Mouse (Mus musculus) forebrain, embryonic 11.5 days (tissue): ENCODE results near the gene Fam229b. TPM values are rescaled to one million over a fixed set of nuclear protein-coding genes. Genes with fewer than 3 reads are reported as not detected.

Experiments used
- ATAC-seq: fragments of 200-750 bp; cut with Nextera tagmentation; replicated peaks from 2 replicates; pipeline ENCODE4 v1.8.0; 2017; ENCODE audit warnings: moderate TSS enrichment; ENCODE audit not compliant: low FRiP score
- DNase-seq: peaks from one replicate; pipeline ENCODE4 v3.0.0-alpha.2; 2017; ENCODE audit warnings: low spot score
- H3K27ac ChIP-seq: fragments of 300-500 bp; sonication (generic); 2 replicates; pipeline ENCODE4 v1.5.1; 2014; ENCODE audit warnings: low read depth, low read length
- H3K27me3 ChIP-seq: fragments of 300-500 bp; sonication (generic); 2 replicates; pipeline ENCODE4 v1.6.1; 2014; ENCODE audit warnings: mild to moderate bottlenecking, low read length, mixed read lengths; ENCODE audit not compliant: control insufficient read depth, insufficient read depth
- H3K36me3 ChIP-seq: fragments of 300-500 bp; sonication (generic); 2 replicates; pipeline ENCODE4 v1.6.1; 2014; ENCODE audit warnings: mild to moderate bottlenecking, low read length, moderate library complexity, mixed read lengths; ENCODE audit not compliant: control insufficient read depth, insufficient read depth
- H3K4me1 ChIP-seq: fragments of 300-500 bp; sonication (generic); replicated peaks from 2 replicates; pipeline ENCODE4 v1.6.1; 2014; ENCODE audit warnings: low read length, mixed read lengths; ENCODE audit not compliant: control insufficient read depth, insufficient read depth
- H3K4me2 ChIP-seq: fragments of 300-500 bp; sonication (generic); 2 replicates; pipeline ENCODE4 v1.6.1; 2014; ENCODE audit warnings: low read depth, mild to moderate bottlenecking, low read length, moderate library complexity, mixed read lengths; ENCODE audit not compliant: severe bottlenecking
- H3K4me3 ChIP-seq: fragments of 300-500 bp; sonication (generic); 2 replicates; pipeline ENCODE4 v1.5.1; 2014; ENCODE audit warnings: low read depth, low read length
- H3K9ac ChIP-seq: fragments of 300-500 bp; sonication (generic); 2 replicates; pipeline ENCODE4 v1.6.1; 2014; ENCODE audit warnings: low read length
- H3K9me3 ChIP-seq: fragments of 300-500 bp; sonication (generic); 2 replicates; pipeline ENCODE4 v1.6.1; 2016; ENCODE audit warnings: low read length, mixed read lengths; ENCODE audit not compliant: control insufficient read depth
- WGBS: fragments of 180-500 bp; shearing (Covaris S2); extraction: QIAGEN DNeasy Blood & Tissue Kit; methylation state at CpG from one replicate; pipeline ENCODE4 v1.1.7; 2014; 5-methylcytosine and 5-hydroxymethylcytosine counted together
- polyA plus RNA-seq: library from polyadenylated mRNA; unstranded; fragments of >200 nt; fragmentation: Nextera tagmentation; extraction: Ambion mirVana; gene quantifications from 2 replicates; pipeline ENCODE4 v1.2.1, GENCODE M21; 2014

The Fam229b gene
- polyA plus RNA-seq, 1 experiment from 2014 or later, result 12.5 TPM

DNA sequence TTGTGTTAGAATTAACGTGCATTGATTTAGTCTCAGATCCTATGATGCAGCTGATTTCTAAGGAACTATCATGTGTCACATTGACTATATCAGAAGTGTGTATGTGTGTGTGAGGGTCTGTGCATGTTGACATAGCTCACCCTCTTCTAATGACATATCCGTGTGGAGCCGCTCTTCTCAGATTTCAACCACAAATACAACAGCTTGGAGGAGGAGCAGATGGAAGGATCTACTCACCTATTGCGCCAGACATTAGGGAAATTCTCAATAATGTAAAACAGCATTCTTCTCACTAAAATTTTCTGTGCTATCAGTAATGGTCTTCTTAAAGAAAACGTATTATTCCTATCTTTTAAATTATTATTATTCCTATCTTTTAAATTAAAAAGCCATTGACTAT, 23.0 kb upstream of the Fam229b start:
- Histone ChIP-seq H3K36me3 (no peaks in the 10 kb centered on the region), H3K27me3 (no peaks in the 10 kb centered on the region), H3K27ac (no peak overlapping the region), H3K4me3 (no peak overlapping the region), H3K9ac (no peak overlapping the region), H3K4me2 (no peak overlapping the region), H3K9me3 (no peaks in the 10 kb centered on the region), H3K4me1 (no peaks in the 10 kb centered on the region)
- ATAC-seq, result no peak
- DNase-seq, result no peak
- WGBS, result 91% methylated on average over 5 of the region's 5 CpGs

DNA sequence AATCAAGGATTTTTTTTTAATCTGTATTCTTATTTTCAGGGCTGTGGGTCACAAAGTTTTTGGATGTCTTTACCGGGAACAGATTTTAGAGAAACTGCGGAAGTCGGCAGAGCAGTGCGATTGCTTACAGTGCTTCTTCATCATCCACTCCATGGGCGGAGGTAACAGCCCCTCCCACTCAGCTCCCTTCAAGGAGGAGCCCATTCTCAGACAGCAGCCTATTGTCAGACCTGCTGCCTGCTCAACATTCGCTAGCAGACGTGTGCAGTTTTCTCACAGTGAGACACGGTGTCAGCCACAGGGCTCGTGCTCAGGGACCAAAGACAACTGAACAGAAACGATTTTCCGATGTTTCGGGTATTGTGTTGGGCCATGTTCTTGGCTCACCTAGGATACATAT, 8.5 kb upstream of the Fam229b start:
- no peaks in the 10 kb centered on the region for H3K27me3 ChIP-seq
- H3K4me2 ChIP-seq, result no peak overlapping the region
- H3K9ac ChIP-seq, result no peak overlapping the region
- H3K4me3 ChIP-seq, result no peak overlapping the region
- ATAC-seq, result no peak
- no peaks in the 10 kb centered on the region for H3K4me1 ChIP-seq
- no peak overlapping the region for H3K27ac ChIP-seq
- no peaks in the 10 kb centered on the region; the same call in 1 of the 2 replicates for H3K36me3 ChIP-seq
- DNase-seq, result no peak
- 87% methylated on average over 12 of the region's 12 CpGs for WGBS
- no peaks in the 10 kb centered on the region for H3K9me3 ChIP-seq

DNA sequence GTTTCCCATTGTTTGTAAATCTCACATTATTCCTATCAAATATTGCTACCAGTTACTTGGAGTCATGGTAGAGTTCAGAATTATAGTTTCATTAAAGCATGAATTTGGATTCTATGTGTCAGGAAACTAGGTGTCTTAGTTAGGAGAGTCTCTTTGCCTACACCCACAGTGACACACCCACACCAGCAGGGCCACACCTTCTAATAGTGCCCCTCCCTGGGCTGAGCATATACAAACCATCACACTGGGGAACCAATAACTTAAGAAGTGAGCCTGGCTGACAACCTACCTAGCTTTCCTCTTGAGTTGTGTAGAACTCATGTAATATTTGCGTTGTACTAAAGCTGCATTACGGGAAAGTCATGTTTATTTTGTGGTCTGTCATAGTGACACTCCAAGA, 7.7 kb upstream of the Fam229b start:
- WGBS, result 94% methylated on average over 2 of the region's 2 CpGs
- DNase-seq (no peak), ATAC-seq (no peak)
- no peaks in the 10 kb centered on the region; the same call in 1 of the 2 replicates for H3K36me3 ChIP-seq
- no peak overlapping the region for H3K4me2 ChIP-seq
- H3K27me3 ChIP-seq, result no peaks in the 10 kb centered on the region
- H3K4me1 ChIP-seq, result no peaks in the 10 kb centered on the region
- H3K4me3 ChIP-seq, result no peak overlapping the region
- no peaks in the 10 kb centered on the region for H3K9me3 ChIP-seq
- no peak overlapping the region for H3K27ac ChIP-seq
- no peak overlapping the region for H3K9ac ChIP-seq

DNA sequence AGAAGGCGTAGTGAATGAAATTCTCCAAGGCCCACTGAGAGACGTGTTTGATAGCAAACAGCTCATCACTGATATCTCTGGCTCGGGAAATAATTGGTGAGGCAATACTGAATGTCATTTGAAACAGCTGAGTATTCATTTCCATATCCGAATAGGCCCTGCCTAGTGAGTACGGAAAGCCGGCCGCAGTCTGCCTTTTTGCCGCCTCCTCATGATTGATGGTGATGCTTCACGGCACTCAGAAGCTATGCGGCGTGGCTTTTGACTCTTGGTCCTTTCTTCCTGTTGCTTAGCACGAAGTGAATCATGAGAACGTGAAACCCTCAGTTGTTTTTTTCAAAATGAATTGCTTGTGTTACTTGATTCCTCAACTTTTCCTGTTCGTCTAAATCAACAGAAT, 7.1 kb upstream of the Fam229b start:
- H3K4me3 ChIP-seq, result no peak overlapping the region
- no peaks in the 10 kb centered on the region for H3K9me3 ChIP-seq
- H3K4me1 ChIP-seq, result no peaks in the 10 kb centered on the region
- DNase-seq (no peak), ATAC-seq (no peak)
- 94% methylated on average over 14 of the region's 14 CpGs for WGBS
- H3K27ac ChIP-seq, result no peak overlapping the region
- H3K4me2 ChIP-seq, result no peak overlapping the region
- H3K27me3 ChIP-seq, result no peaks in the 10 kb centered on the region
- H3K9ac ChIP-seq, result no peak overlapping the region
- H3K36me3 ChIP-seq, result no peaks in the 10 kb centered on the region; the same call in 1 of the 2 replicates

DNA sequence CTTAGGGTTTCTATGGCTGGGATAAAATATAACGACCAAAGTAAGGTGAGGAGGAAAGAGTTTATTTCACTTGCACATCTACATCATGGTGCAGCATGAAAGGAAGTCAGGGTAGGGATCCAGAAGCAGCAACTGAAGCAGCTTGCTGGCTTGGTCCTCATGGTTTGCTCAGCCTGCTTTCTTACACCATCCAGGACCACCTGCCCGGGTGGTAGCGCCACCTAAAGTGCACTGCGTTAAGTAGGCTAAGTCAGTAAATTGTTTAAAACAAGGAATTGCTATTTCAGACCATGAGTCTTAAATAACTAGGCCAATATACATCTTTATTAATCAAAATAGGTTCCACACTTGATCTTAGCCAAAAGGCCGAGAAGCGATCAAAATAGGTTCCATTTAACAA, 5.0 kb upstream of the Fam229b start:
- no peak overlapping the region for H3K4me3 ChIP-seq
- H3K9me3 ChIP-seq, result no peaks in the 10 kb centered on the region
- 85% methylated on average over 6 of the region's 6 CpGs for WGBS
- H3K4me2 ChIP-seq, result no peak overlapping the region
- H3K36me3 ChIP-seq, result no peaks in the 10 kb centered on the region; the same call in 1 of the 2 replicates
- DNase-seq (no peak), ATAC-seq (no peak)
- no peak overlapping the region for H3K9ac ChIP-seq
- no peaks in the 10 kb centered on the region for H3K27me3 ChIP-seq
- H3K27ac ChIP-seq, result no peak overlapping the region
- H3K4me1 ChIP-seq, result no peaks in the 10 kb centered on the region

DNA sequence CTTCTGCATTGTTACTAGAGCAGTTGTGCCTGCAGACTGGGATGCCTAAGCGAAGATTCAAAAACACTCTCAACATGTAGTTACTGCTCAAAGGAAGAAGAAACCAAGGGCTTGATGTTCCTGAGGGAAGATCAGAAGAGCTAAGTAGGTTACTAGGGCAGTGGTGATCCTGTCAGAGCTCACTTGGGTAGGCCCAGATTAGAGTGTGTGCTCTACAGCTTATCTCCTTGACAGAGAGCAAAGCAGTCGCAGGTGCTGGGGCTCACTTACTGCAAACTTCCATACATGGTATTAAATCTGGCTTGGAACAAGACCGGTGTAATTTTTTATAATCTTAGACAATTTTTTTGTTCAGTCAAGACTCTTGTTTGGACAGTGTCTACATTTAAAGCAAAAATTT, 4.1 kb upstream of the Fam229b start:
- no peak overlapping the region for H3K4me3 ChIP-seq
- H3K9ac ChIP-seq, result no peak overlapping the region
- no peak for DNase-seq
- H3K36me3 ChIP-seq, result no peaks in the 10 kb centered on the region; the same call in 1 of the 2 replicates
- WGBS, result 98% methylated on average over 3 of the region's 3 CpGs
- ATAC-seq, result no peak
- no peak overlapping the region for H3K4me2 ChIP-seq
- no peaks in the 10 kb centered on the region for H3K27me3 ChIP-seq
- H3K4me1 ChIP-seq, result no peaks in the 10 kb centered on the region
- H3K27ac ChIP-seq, result no peak overlapping the region
- H3K9me3 ChIP-seq, result no peaks in the 10 kb centered on the region

DNA sequence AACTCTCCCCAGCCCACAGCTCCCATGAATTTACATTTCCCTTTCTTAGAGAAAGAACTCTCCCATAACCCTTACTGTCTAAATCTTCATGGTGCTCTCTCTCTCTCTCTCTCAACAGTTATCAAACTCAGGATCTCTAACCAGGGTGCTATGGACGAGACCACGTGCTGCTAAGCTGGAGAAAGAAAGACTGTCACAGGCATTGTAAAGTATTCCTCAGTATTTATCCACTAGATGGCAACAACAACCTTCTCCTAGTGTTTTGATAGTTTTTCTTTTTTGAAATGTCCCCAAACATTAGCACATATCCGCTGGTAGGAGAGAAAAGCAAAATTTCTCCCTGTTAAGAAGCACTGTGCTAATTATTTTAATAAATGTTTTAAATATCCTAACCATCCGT, 12.3 kb downstream of the Fam229b start:
- Histone ChIP-seq H3K27me3 (no peaks in the 10 kb centered on the region), H3K4me1 (no peaks in the 10 kb centered on the region), H3K4me3 (no peak overlapping the region), H3K27ac (no peak overlapping the region), H3K9me3 (no peaks in the 10 kb centered on the region), H3K9ac (no peak overlapping the region), H3K4me2 (no peak overlapping the region), H3K36me3 (no peaks in the 10 kb centered on the region)
- ATAC-seq (no peak), DNase-seq (no peak)
- 38% methylated on average over 4 of the region's 4 CpGs for WGBS

DNA sequence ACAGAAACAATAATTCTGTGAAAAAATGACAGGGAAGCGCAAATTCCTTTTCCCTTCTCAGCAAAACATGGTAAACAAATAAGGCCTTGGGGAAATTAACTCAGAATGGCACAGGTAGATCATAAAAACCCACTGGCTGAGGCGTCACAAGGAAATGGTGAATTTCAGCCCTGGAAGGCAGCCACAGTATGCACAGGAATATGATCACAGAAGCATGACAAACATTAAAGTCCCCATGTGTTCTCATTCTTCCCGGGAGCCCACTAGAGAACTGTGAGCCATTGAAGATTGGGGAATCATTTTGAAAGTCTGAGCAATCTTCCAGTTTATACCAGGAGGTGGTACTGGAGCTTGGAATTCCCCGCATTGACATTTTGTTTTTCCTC, 24.2 kb downstream of the Fam229b start:
- WGBS, result 76% methylated on average over 4 of the region's 4 CpGs
- Histone ChIP-seq H3K36me3 (no peaks in the 10 kb centered on the region), H3K4me3 (no peak overlapping the region), H3K27ac (no peak overlapping the region), H3K9ac (no peak overlapping the region), H3K9me3 (no peaks in the 10 kb centered on the region), H3K27me3 (no peaks in the 10 kb centered on the region), H3K4me2 (no peak overlapping the region), H3K4me1 (no peaks in the 10 kb centered on the region; the same call in 1 of the 2 replicates)
- ATAC-seq (no peak), DNase-seq (no peak)

DNA sequence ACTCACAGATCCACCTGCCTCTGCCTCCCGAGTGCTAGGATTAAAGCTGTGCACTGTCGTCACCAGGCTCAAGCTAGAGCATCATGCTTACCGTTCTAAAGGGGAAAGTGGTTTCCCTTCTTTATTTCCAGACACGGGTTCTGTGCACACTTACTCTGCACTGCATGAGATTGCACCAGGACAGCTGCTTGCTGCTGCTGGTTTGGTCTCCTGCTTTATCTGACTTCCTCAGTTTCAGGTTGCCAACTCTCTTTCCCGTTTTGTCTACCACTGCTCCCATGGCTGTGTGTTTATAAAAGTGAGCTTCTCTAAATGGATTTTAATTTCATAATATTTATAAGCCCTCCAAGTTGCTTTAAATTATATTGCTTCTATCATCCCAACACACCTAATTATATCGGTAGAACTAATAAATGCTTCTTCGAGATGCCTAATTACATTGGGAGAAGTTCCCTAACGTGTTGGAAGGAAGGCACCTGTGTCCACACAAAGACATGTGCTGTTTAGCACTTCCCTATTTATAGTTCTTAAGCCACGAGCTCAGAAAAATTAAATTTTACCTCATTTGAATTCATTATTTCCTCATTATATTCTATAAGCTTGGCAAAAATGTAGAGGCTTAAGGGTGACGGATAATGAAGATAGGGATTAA, 24.8 kb downstream of the Fam229b start:
- ATAC-seq (no peak), DNase-seq (no peak)
- 77% methylated on average over 10 of the region's 10 CpGs for WGBS
- Histone ChIP-seq H3K9me3 (no peaks in the 10 kb centered on the region), H3K36me3 (no peaks in the 10 kb centered on the region), H3K4me2 (no peak overlapping the region), H3K9ac (no peak overlapping the region), H3K4me1 (no peaks in the 10 kb centered on the region; the same call in 1 of the 2 replicates), H3K27me3 (no peaks in the 10 kb centered on the region), H3K27ac (no peak overlapping the region), H3K4me3 (no peak overlapping the region)
